Mouse (Mus musculus): ENCODE results near the gene Sema5b.

DNA sequence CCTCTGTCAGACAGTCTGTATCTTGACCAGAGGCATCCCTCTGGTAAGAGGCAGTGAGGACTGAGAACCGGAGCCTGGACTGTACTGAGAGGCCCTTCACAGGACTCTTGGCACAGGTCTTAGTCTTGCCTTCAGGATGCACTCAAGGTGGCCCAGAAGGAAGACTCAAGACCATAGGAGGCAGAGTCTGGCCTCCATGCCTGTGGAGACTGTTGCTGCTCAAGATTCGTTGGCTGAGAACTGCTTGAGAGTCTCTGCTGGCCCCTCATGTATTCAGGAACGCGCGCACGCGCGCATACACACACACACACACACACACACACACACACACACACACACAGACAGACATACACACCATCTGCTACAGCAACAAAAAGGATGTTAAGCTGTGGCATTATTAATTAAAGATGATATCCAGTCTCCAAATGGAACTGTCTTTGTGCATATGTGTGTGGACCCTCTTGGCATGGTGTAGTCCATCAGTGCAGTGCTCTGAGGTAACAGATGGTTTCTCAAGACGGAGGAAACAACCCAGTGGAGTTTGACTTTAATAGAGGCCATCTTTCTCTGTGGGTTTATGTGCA is 123.0 kb downstream of the Sema5b start:
- TF ChIP-seq CTCF (IDR thresholded peaks at IDR 0.05; ENCODE audit: borderline replicate concordance, extremely low read depth, insufficient read depth, insufficient read length): no peak
- no peak for TF ChIP-seq POLR2A (IDR thresholded peaks at IDR 0.05; ENCODE audit: borderline replicate concordance, extremely low read depth, insufficient read depth, insufficient read length, poor library complexity, severe bottlenecking)
